ENCODE assay signal across 8 mouse cellular contexts in genomic region chr6:93066553-93067376, GRCm38 (mm10).
DNase-seq lines count a peak whose midpoint lies in the region; ATAC-seq and TF ChIP-seq lines count a peak whose summit lies in the region.

No protein-coding gene starts in this region.

- H3K36me3 ChIP-seq in kidney, embryonic 14.5 days (ENCODE audit: control insufficient read depth, insufficient read depth, low read length) = no peaks in the 10 kb centered on the region
- H3K36me3 ChIP-seq in limb, embryonic 14.5 days (ENCODE audit: control insufficient read depth, insufficient read depth, low read length) = no peaks in the 10 kb centered on the region

- WGBS in kidney, embryonic 14.5 days = 4% methylated on average over 11 of the region's 11 CpGs
- WGBS in limb, embryonic 14.5 days = 6% methylated on average over 11 of the region's 11 CpGs

- H3K27ac ChIP-seq in kidney, embryonic 14.5 days (ENCODE audit: low read depth, low read length) = peak overlapping the region; percentile 60
- peak overlapping the region; percentile 90 for H3K27ac ChIP-seq in brown adipose tissue, adult 24 weeks (replicated peaks; ENCODE audit: low read depth, low read length)
- peak overlapping the region; percentile 84 for H3K27ac ChIP-seq in limb, embryonic 14.5 days (replicated peaks; ENCODE audit: low read depth, low read length)

- TF ChIP-seq POLR2A in limb, embryonic 14.5 days (IDR thresholded peaks at IDR 0.05; ENCODE audit: borderline replicate concordance, extremely low read depth, insufficient read depth, insufficient read length) = no peak

- no peak overlapping the region for H3K9ac ChIP-seq in kidney, embryonic 14.5 days (ENCODE audit: low read depth, low read length)
- no peak overlapping the region for H3K9ac ChIP-seq in limb, embryonic 14.5 days (ENCODE audit: low read depth, low read length, severe bottlenecking)

- peak overlapping the region; percentile 32 for H3K4me2 ChIP-seq in kidney, embryonic 14.5 days (replicated peaks; ENCODE audit: low read depth, low read length)
- H3K4me2 ChIP-seq in limb, embryonic 14.5 days (replicated peaks; ENCODE audit: low read depth, low read length, severe bottlenecking) = peak overlapping the region; percentile 45

- no peak for DNase-seq in kidney, adult 11 months
- peak; percentile 79 for DNase-seq in limb, embryonic 14.5 days (ENCODE audit: low spot score)
- DNase-seq in thymus, postnatal 14 days = no peak
- DNase-seq in urinary bladder, adult 2 months (ENCODE audit: low spot score) = no peak

- no peaks in the 10 kb centered on the region for H3K9me3 ChIP-seq in kidney, embryonic 14.5 days (ENCODE audit: control insufficient read depth, low read length)
- H3K9me3 ChIP-seq in limb, embryonic 14.5 days (ENCODE audit: control insufficient read depth, low read length) = no peaks in the 10 kb centered on the region

- H3K4me3 ChIP-seq in kidney, embryonic 14.5 days (ENCODE audit: low read length) = peak overlapping the region; percentile 8
- peak overlapping the region; percentile 66 for H3K4me3 ChIP-seq in brown adipose tissue, adult 24 weeks (ENCODE audit: insufficient read depth, low read depth, low read length)
- peak overlapping the region; percentile 9; the same call in 1 of the 2 replicates for H3K4me3 ChIP-seq in limb, embryonic 14.5 days (replicated peaks; ENCODE audit: low read length)

- H3K4me1 ChIP-seq in kidney, embryonic 14.5 days (ENCODE audit: control insufficient read depth, insufficient read depth, low read length) = peaks cover 15% of the 10 kb centered on the region
- H3K4me1 ChIP-seq in brown adipose tissue, adult 24 weeks (ENCODE audit: control insufficient read depth, insufficient read depth, insufficient read length, low read length) = peaks cover 4% of the 10 kb centered on the region; the same call in 1 of the 2 replicates
- peaks cover 31% of the 10 kb centered on the region for H3K4me1 ChIP-seq in limb, embryonic 14.5 days (ENCODE audit: control insufficient read depth, insufficient read depth, low read length)

- H3K27me3 ChIP-seq in kidney, embryonic 14.5 days (ENCODE audit: control insufficient read depth, insufficient read depth, low read length) = no peaks in the 10 kb centered on the region
- H3K27me3 ChIP-seq in limb, embryonic 14.5 days (ENCODE audit: control insufficient read depth, insufficient read depth, low read length) = no peaks in the 10 kb centered on the region

- peak; percentile 91 for ATAC-seq in kidney, embryonic 14.5 days (ENCODE audit: low FRiP score, low TSS enrichment)
- peak; percentile 54 for ATAC-seq in granulocyte monocyte progenitor cell, adult 5-6 weeks (replicated peaks; ENCODE audit: poor library complexity, severe bottlenecking)
- ATAC-seq in limb, embryonic 14.5 days (ENCODE audit: low FRiP score, low read depth) = peak; percentile 80
- ATAC-seq in CD4-positive, CD25-positive, alpha-beta regulatory T cell, adult 4 months = no peak

Comparison
In these comparisons a context has a peak if more than half of its experiments do, and no peak if none do; other contexts are left out.
1. H3K4me3 ChIP-seq: peak in every context shown above with its lines; median percentile 66 in brown adipose tissue, adult 24 weeks; 9 in limb, embryonic 14.5 days; 8 in kidney, embryonic 14.5 days.